Mouse (Mus musculus): ENCODE data around the gene Ccdc12.
"Not testable (repeated sequence)": the region's sequence is repeated elsewhere in the genome, so short reads cannot be mapped to it uniquely, and the experiment has no call there.

Gene Ccdc12

DNA sequence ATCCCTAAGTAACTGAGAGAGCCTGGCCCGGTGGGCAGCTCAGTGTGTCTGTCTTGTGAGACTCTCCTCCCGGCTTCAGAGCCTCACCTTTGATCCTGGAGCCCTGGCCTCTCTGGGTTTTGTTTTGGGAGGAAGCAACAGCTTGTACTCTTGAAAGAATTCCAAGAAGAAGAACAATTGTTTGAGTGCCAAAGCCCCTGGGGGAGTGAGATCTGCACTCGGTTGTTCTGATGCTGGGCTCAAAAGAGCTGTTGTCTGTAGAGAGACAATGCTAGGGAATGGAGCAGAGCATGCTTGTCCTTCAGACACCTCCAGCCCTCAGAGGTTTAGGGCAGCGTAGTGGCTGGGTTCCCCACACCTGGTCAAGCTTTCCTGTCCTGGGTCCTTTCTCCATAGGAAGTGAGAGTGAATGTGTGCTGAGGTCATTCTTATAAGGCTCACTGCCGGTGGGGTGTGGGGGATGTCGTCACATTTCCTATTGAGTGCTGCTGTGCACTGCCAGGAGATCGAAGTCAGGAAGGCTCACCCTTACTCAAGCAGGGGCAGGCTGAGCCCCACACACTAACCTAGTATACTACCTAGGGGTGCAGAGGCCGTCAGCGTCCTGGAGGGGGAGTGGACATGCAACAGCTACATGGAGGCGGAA lies 16.9 kb downstream of the Ccdc12 start:
- DNase-seq (ENCODE audit: low read depth, low spot score), result no peak

DNA sequence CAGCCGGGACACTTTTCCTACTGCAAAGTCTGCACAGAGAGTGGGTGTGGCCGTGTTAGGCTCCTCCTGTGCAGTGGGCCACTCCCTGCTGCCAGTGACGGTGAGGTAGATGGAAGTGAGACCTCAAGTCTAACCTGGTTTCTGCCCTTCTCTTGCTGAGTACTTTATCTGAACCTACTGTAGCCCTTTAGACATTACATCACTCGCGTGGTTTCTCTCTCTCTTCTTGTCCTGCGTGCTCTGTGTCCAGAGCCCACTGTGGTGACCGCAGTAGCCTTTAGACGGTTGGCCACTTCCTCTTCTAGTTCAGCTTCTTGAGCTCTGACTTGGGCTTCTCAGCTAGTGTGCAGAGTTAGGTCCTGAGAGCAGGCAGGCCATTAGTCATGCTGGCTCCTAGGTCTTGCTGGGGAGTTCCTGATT lies 20.2 kb downstream of the Ccdc12 start:
- DNase-seq (ENCODE audit: low read depth, low spot score), result peak; percentile 23

DNA sequence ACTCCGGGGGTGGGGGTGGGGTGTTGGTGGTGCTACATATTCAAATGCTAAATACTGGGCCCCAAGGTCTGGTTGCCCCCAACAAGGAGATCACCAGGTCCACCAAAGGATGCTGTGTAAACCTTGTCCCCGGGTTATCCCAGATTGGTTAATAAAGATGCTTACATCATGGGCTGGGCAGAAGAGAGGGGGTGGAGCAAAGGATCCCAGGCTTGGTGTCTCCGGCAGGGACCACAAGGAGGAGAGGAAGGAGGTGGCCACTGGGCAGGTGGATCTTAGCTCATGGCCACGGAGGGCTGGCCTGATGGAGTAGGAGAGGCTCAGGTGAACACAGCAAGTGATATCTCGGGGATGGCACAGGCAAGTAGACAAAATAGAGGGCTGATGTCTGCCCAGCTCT lies 22.6 kb downstream of the Ccdc12 start:
- DNase-seq (ENCODE audit: low read depth, low spot score), result no peak

DNA sequence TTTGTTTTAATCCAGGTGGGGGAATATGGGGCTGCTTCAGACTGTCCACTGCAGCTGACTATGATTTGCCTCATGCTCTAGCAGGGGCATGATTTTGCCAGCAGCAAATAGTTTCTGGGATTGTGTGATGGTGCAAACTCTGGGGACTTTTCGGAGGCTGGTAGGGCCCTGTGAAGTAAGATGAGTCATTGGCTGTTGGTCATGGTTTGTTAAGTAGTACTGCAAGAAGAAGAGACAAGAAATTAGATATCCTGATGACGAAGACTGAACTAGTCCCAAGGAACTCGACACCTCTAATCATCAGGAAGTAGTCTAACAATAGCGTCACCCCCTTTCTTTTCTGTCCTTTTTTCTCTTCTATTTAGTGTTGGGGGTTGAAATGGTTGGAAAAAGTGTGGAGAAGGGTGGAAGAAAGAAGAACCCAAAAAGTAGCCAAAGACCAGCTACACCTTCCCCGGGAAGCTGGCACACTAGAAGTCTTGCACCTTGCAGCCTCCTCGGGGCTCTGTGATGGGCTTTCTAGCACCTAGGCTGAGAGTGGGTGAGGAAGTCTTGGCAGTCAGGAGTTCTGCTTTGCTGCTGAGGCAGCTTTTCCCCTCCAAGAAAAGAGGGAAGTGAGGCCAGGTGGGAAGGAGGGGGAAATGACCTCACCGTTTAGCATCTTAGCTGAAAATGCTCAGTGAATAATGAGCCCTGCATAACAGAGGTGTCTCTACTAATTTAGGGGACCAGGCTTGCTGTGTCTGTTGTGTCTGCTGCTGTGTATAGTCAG lies 24.6 kb downstream of the Ccdc12 start:
- no peak for DNase-seq (ENCODE audit: low read depth, low spot score)

DNA sequence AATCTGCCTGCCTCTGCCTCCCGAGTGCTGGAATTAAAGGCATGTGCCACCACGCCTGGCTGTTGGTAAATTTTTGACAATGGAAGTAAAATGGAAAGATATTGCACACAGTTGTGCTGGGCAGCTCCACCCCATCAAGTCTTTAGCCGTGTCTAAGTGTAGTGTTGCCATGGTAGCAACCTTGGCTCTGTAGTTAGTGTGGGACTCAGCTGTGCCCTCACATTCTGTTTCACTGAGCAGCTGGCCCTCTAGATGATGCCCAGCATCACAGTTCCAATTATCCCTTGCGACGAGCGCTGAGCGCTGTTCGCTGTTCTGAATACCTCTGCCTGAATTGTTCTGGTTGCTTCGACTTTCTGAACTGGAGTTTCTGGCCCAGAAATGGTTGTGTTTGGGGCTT lies 25.5 kb downstream of the Ccdc12 start:
- no peak for DNase-seq (ENCODE audit: low read depth, low spot score)

DNA sequence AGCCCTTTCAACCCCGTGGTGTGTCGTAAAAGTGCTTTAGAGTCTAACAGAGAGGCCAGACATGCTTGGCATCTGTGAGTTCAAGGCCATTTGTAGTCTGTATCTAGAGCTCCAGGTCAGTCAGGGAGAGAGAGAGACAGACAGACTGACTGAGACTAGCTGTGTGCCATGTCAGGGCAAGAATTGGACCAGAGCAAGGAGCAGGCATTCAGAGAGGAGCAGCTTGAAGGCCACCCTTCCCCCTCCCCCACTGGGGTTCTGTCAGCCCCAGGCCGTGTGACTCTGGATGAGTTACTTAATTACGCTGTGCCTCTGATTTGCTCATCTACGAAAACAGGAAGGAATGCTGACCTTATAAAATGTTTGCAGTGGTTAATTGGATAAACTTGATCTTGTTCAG lies 26.0 kb downstream of the Ccdc12 start:
- no peak for DNase-seq (ENCODE audit: low read depth, low spot score)

DNA sequence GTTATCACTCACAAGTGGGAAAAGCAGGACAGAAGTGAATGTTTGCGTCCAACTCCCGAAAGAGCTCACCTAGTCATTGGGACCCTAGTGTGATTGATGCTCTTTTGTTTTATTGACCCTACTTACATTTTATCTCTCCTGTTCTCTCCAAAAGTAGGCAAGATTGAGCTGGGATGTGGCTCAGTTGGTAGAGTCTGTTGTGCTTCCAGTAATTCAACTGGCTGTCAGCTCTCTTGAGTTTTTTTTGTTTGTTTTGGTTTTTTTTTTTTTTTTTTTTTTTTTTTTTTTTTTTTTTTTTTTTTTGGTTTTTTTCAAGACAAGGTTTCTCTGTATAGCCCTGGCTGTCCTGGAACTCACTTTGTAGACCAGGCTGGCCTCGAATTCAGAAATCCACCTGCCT lies 26.4 kb downstream of the Ccdc12 start:
- DNase-seq (ENCODE audit: low read depth, low spot score), result not testable (repeated sequence)

DNA sequence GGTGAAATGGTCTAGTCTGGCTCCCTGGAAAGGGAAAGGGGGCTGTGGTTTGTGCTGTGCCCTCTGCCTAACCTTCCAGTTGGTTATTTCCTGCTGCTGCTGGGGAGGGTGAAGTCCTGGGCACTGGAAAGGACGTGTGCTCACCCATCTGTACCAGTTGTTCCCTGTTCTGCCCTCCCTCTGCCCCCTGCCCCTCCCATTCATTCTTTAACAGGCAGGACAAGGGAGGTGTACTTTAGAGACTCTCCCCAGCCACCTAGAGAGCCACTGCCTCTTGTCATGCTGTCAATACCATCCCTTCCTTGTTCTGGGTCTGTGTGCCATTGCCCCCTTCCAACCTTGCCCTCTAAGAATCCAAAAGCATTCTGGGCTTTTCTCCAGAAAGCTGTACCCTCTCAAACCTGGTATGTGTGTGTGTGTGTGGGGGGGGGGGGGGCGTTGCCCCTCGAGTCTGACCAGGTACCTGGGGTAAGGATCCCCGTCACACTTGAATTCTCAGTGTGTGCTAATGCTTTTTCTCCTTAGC lies 27.3 kb downstream of the Ccdc12 start:
- DNase-seq (ENCODE audit: low read depth, low spot score), result no peak

DNA sequence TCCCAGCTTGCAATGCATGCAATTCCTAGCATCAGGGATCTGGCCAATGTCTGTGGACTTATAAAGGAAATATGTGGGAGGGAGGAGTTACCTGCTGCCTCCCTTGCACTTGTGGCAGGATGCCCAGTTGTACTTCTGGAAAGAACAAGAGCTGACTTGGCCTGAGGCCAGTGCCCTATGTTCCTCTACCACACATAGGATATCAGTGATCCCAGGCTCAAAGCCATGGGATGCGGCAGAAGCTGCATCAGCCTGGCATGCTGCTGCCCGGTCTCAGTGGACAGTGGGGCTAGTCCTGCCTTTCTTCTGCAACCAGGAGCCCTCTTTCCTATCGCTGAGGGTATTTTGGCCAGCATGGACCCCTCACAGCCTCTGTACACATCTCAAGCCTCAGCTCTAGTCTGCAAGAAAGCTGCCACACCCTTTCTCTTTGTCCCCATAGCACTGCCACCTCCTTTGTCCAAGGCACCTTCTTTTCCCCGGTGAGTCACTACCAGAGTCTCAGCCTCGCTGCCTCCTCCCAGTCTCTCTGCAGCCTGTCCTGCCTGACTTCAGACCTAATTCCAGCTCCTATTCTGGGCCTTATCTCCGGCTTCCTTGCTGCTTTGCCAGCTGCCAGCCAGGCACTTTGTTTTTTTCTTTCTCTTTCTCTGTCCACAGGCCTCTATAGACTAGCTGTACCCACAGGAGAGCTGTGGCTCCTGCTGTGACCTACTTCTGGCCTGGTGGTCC lies 28.0 kb downstream of the Ccdc12 start:
- peak; percentile 27 for DNase-seq (ENCODE audit: low read depth, low spot score)

DNA sequence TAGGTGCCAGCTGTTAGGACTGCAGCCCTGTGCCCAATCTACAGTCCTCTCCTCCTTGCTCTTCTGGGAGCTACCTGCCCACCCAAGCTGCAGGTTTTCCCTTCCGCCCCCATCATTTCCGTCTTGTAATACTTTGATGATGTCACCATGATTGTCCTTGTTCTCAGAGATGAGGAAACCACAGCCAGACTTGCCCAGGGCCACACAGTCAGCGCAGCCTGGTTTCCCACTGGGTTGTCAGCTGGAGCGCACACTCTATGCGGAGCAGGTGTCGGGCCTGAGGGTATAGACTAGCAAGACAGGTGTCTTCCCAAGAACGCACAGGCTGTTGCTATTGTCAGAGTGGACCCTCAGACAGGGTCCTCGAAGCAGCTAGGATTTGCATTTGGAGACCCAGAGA lies 28.9 kb downstream of the Ccdc12 start:
- peak; percentile 64 for DNase-seq (ENCODE audit: low read depth, low spot score)

DNA sequence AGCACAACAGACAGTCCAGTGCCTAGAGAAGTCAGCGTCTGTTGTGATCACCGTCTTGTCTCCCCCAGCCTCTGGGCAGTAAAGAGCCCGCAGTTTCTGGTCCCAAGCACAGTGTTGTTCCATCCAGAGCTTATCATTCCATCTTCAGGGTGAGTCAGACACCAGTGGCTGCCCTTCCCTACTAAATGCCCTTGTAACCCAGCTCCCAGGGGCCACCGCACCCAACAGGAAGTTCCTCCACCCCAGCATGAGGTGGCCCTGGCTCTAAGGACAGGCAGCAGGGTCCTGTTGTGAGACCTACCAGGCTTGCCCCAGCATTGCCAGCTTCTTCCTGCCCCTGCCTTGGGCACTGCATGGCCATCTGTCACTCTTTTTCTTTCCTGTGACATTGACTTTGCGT lies 29.3 kb downstream of the Ccdc12 start:
- peak; percentile 41 for DNase-seq (ENCODE audit: low read depth, low spot score)

DNA sequence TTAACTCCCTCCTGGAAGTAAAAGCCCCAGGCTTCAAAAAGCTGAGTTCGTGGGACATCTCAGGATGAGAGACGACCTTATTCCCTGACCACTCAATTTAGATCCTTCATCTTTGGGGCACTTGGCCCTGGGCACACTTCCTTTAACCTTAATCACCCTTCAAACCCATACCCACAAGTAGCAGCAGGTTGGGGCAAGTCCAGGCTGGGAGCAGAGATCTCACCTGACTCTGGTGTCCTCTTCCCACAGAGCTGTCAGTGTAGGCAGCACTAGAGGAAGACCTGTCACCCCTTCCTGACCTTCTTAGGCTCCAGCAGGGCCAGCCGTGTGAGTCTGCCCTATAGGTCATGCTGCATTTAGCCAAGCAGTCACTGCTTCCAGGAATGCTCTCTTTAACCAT lies 30.2 kb downstream of the Ccdc12 start:
- DNase-seq (ENCODE audit: low read depth, low spot score), result no peak

DNA sequence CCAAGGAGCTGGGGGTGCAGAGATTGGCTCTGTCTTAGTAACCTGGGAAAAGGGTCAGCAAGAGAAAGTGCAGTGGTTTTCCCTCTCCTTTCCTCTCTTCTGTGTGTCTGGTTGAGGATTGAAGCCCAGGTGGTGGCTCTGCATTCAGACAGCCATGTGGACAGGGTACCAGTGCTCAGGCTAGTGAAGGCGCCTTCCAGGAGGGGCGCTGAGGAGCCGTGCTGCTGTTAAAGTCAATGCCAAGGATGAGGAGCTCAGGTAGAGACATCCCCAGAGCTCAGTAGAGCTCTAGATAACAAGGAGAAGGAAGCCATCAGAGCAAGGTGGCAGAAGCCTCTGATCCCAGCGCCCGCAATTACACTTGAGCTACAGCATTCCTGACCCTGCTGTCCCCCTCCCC lies 30.8 kb downstream of the Ccdc12 start:
- DNase-seq (ENCODE audit: low read depth, low spot score), result no peak

DNA sequence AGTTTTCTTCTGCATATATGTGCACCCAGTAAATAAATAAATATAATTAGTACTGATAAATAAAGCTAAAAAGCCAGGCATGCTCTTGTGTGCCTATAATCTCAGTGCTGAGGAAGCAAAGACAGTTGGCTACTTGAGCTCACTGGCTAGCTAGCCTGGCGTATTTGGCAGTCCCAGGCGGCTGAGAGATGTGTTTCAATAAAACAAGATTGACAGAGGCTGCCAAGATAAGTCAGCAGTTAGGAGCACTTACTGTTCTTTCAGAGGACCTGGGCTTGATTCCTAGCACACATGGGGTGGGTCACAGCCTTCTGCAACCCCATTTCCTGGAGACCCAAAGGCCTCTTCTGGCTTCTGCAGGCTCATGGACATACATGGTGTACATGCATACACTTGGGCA lies 31.5 kb downstream of the Ccdc12 start:
- no peak for DNase-seq (ENCODE audit: low read depth, low spot score)

DNA sequence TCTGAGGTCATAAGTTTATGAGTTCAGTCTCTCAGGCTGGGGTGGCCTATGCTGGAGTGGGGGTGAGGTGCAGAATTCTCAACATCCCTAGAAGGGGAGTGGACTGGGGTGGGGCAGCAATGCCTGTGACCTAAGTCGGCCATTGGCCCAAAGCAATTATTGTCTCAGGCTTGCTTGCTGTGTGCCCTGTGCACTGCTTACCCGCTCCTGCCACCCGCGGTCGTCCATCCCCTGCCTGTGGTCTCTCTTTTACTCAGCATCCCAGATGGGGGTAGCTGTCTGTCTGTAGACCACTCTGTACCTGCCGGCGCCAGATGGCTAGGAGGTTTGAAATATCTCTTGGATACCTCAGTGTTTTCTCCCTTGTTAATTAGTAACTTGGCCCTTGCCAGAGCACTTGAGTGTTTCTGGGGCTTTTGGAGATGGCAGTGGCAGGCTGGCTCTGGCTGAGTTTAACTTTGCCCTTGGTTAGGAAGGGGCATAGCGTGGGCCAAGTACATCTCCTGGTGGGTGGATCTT lies 33.0 kb downstream of the Ccdc12 start:
- no peak for DNase-seq (ENCODE audit: low read depth, low spot score)

DNA sequence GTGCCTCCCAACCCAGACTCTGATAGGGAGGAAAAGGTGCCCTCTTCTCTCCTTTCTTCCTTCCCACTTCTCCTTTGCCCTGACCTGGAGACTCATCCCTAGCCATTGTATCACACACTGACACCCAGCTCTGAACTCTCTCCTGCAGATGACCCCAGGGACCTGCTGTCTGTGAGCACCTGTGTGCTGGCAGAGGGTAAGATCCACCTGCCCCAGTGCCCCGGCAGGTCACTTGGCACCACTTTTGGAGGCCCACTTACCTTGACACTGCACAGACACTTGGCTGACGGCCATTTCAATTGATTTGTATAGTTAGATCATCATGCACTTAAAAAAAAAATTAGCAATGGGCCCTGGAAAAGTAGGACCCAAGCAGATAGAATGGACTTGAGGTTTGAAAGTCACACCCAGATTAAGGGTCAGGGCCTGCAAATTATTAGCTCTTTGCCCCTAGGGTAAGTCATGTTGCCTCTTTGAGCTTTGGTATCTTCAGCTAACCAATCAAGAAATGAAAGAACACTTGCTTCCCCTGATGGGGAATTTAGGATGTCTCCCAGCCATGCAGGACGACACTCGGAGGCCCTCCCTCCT lies 39.0 kb downstream of the Ccdc12 start:
- no peak for DNase-seq (ENCODE audit: low read depth, low spot score)

DNA sequence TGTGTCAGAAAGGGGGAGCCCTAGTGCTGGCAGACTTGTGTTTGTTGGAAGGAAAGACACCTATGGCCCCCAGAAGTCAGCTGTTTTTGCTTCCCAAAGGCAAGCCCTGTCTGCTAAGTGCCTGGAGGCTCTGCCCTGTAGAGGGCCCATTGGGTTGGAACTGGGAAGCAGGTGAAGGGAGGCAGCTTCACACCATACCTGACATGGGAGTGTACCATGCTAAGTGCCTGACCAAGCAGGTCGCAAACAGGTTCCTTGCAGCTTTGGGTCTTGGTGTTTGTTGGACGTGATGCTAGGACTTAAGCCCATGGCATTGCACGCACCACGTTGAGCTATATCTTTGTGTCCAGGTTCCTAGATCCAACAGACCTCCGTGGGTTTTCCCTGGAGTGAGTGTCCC lies 40.1 kb downstream of the Ccdc12 start:
- no peak for DNase-seq (ENCODE audit: low read depth, low spot score)

DNA sequence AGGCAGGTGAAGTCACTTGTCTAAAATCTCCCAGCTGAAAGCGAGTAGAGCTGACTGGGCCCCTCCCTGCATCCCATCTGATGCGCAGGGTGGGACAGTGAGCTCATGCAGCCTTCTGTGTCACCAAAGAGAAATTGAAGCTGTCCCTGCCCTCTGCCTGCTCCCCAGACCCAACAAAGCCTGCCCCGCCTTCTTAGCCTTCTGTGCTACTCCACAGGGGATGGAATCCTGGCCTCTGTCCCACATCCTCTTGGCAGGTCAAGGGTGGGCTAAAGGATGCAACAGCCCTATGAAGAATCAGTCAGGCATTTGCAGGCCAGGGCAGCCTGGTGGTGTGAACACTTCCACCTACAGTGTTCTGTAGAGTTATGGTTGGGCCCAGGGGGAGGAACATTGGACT lies 41.2 kb downstream of the Ccdc12 start:
- DNase-seq (ENCODE audit: low read depth, low spot score), result no peak

DNA sequence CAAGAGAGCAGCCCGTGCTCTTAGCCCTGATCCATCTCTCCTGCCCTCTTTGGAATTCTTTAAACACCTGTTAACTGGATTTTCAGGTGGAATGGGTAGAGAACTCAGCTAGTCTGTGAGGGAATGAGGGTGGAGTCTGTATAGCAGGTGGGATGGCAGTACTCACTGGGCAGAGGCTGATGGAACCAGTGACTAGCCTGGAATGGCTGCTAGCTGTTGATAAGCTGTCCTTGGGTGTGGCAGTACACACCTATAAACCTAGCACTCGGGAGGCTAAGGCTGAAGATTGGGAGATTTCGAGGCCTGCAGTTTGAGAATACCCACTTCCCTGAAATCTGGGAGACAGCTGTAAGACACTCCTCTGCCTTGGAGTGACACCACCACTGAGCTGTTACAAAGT lies 43.3 kb downstream of the Ccdc12 start:
- DNase-seq (ENCODE audit: low read depth, low spot score), result no peak

DNA sequence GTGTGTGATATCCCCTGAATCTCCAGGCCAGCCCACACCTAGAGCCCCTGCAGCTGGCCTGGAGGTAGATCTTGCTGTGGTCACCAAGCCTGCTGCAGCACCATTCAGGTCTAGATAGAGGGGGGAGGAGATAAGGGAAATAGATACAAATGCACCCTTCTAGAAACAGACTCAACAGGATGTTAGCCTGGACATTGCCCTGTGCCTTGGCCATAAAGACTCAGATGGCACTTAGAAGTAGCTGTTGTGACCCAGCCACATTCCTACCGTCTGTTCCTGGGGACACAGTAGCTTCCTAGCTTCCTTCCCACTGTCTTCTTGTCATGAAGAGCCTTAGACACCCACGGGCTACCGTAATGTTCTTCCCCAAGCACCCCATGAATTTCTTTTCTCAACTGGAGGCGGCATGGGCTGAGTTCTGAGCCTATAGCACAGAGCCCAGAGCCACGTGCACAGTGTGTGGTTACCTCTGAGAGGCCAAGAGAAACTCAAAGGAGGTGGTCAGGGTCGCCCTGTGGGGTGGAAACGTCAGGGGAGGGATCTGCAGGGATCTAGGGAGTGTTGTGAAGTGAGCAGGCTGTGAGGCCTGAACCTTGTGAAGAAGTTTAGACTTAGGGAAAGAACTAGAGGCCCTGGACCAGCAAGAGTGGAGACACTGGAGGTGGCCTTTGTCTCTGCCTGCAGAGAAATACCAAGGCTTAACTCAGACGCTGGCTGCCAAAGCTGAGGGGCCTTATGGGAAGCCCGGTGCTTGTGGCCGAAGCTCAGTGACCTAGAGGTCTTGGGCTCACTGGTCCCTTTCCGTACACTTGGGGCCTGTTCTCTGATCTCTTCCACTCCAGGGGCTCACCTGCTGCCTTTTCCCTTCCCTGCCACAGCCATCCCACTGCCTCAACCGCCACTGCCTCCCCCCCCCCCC lies 45.1 kb downstream of the Ccdc12 start:
- DNase-seq (ENCODE audit: low read depth, low spot score), result no peak

DNA sequence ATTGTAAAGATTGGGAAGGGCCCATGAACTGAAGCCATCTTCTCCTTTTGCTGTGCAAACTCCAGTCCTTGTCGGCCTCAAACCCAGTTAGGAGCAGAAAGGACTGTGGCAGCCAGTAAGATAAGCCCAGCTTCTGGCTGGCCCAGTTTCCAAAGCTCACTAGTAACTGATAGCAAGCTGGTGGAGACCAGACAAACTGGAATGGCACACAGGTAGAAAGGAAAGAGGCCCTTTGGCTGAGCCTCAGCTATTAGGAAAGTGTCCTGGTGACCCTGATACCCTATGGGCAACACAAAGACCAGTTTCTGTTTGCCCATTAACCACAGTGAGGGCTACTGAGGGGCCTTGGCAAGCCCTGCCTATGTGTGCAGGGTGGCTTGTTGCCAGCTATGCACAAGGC lies 46.5 kb downstream of the Ccdc12 start:
- no peak for DNase-seq (ENCODE audit: low read depth, low spot score)

Data from CD4-positive, CD25-positive, alpha-beta regulatory T cell, adult 2 months (primary cell).